Mouse (Mus musculus): ENCODE measurements around the gene Mtch2. TPM values are rescaled to one million over a fixed set of nuclear protein-coding genes. Genes with fewer than 3 reads are reported as not detected.

The Mtch2 gene
- 151 TPM for polyA plus RNA-seq (2017; shearing (Covaris generic))

DNA sequence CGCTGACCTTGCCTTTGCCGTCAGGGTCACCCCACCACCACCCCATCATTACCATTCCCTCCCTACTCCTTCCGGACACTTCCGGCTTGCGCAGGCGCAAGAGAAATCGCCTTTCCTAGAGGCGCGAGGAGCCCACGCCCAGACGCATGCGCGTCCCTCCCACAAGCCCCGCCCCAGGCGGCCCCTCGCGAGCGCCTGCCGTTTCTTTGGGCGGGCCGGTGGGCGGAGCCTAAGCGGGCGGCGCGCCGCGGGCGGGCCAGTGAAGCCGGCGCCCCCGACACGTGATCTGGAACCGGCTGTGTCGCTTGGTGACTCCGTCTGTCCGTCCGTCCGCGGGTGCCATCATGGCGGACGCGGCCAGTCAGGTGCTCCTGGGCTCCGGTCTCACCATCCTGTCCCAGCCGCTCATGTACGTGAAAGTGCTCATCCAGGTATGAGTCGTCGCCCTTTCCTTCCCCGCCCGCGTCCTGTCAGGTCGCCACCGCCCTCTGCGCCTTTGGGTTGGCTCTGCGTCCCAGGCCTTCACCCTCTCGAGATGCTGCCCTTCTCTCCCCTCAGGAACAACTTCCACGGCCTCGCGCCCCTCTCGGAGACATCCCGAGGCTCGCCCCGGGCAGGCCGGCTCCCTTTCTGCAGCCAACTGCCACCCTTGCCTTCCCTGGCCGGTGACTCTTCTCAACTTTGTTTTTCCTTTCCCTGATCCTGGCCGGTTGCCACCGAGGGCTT is at the start of gene Mtch2:
Gene Mtch2 (plus strand): TSS at position 201 of the 726 bp plus-strand sequence.

DNA sequence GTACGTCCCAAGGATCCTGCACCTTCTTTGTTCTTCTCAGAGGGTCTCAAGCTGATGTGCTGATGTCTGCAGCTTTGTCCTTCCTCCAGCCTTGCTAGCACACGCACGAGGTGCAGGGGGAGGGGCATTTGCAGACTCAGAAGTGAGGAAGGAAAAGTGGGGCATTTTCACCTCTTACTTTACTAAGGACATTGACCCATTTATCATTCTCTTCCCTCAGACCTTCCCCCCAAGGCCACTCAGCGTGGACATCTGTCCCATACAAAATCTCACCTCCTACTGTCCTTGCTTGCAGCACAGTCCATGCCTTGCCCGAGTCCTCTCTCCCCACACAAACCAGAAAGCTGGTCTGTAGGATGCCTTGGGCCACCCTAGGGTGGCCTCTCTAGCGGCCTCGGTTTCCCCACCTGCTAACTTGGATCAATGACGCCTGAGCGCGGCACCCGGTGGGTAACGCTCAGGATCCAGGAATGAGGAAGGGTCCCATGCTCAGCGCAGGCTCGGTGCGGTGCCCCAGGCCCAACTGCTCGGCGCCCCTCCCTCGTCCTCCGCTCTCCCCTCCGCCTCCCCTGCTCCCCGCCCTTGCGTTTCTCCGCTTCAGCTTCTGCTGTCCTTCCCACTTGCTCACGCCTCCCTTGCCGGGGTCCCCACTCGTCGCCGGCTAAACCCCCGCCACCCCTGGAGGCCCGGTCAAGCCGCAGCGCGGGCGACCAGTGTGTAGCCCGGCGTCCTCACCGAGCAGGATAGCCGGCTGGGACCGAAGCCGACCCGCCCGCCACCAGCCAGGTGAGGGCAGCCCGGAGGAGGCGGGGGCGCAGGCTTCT is 38.5 kb downstream of the Mtch2 start, which contains the start of gene C1qtnf4:
Gene C1qtnf4 (plus strand): TSS at position 643 of the 824 bp plus-strand sequence.

DNA sequence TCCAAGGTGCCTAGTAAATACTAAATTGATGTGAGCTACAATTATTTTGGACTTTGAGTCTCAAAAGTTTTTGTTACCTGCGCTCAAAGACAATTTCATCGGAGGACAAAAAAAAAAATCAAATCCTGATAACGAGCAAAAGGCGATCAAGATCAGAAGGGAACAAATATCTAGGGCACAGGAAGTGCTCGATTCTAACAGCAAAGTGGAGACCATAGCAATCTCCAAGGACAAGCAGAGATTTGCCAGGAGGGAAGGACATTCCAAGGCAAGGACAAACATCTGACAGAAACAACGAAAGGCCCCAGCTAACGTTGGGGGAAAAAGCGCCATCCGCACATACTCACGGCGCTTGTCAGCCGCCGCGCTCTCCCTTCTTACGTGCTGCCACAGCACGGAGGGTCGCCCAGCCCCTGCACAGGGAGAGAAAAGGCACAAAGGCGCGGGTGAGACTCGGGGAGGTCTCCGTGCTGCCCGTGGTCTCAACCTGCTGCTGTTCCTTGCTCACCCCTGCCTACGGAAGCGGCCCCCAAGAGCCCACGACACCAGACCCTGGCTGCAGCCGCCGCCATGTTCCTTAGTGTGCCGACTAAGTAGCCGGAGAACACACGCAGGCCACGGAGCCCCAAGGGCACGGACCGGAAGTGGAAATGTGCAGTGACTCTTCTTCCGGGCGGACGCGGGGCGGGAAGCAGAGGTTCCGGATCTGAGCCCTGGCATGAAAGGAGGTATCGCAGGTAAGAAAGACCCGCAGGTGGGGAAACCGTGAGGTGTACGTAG is 57.3 kb downstream of the Mtch2 start, which contains the start of the genes Kbtbd4 and Ndufs3:
Gene Kbtbd4 (plus strand): TSS at position 665 of the 780 bp plus-strand sequence.
Gene Ndufs3 (minus strand): TSS at position 752 of the 780 bp plus-strand sequence.

Other genes starting within 250 kb of the Mtch2 start
- gene Nup160, start 169.9 kb upstream of the Mtch2 start, polyA plus RNA-seq (2017; shearing (Covaris generic)), result 49.7 TPM
- gene Fnbp4, start 101.8 kb upstream of the Mtch2 start, polyA plus RNA-seq (2017; shearing (Covaris generic)), result 90.5 TPM
- gene Agbl2, start 64.4 kb upstream of the Mtch2 start, polyA plus RNA-seq (2017; shearing (Covaris generic)), result not detected
- gene C1qtnf4, start 38.7 kb downstream of the Mtch2 start, polyA plus RNA-seq (2017; shearing (Covaris generic)), result 2.3 TPM
- gene Kbtbd4, start 57.6 kb downstream of the Mtch2 start, polyA plus RNA-seq (2017; shearing (Covaris generic)), result 55.7 TPM
- gene Ndufs3, start 57.7 kb downstream of the Mtch2 start, polyA plus RNA-seq (2017; shearing (Covaris generic)), result 168 TPM
- gene Celf1, start 93.2 kb downstream of the Mtch2 start, polyA plus RNA-seq (2017; shearing (Covaris generic)), result 60.4 TPM
- gene Rapsn, start 188.5 kb downstream of the Mtch2 start, polyA plus RNA-seq (2017; shearing (Covaris generic)), result 5.3 TPM
- gene Psmc3, start 206.9 kb downstream of the Mtch2 start, polyA plus RNA-seq (2017; shearing (Covaris generic)), result 292 TPM
- 49.2 TPM for gene Slc39a13, start 223.3 kb downstream of the Mtch2 start, polyA plus RNA-seq (2017; shearing (Covaris generic))
- gene Spi1, start 235.2 kb downstream of the Mtch2 start, polyA plus RNA-seq (2017; shearing (Covaris generic)), result 1.3 TPM

Data from inflammation-experienced regulatory T-cells, adult 16 weeks (primary cell).